ENCODE assay signal across 16 mouse cellular contexts in the genomic region with DNA sequence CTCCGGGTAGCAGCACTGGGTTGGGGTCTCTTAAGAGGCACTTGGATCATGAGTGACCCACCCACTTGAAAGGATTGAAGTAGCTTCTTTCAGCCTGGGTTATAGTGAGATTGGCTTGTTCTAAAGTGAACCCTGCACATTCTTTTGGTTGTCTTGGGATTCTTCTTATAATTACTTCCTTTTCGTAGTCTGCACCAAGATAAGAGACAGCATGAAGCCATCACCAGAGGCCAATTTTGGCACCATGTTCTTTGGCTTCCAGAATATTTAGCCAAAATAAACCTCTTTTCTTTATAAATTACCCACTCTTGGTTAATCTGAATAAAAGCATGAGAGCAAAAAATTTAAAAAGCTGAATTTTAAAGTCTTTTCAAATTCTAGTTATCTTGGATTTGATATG.
"Had no signal": no experiment of that assay in that cellular context is flagged by ENCODE, and none has a peak within 500 bp of the region (broad histone marks: within the 10 kb centered on the region; RNA-seq: fewer than 3 reads in every experiment).

No protein-coding gene starts in this region.

- H3K4me2 ChIP-seq: limb, embryonic 12.5 days; limb, embryonic 15.5 days; liver, embryonic 12.5 days; liver, embryonic 15.5 days; lung, embryonic 15.5 days; midbrain, embryonic 13.5 days; stomach, embryonic 15.5 days had no signal

- H3K27ac ChIP-seq: limb, embryonic 12.5 days; limb, embryonic 15.5 days; liver, embryonic 12.5 days; liver, embryonic 15.5 days; lung, embryonic 15.5 days; midbrain, embryonic 10.5 days; midbrain, embryonic 13.5 days; stomach, embryonic 15.5 days had no signal

- H3K9ac ChIP-seq: limb, embryonic 12.5 days; limb, embryonic 15.5 days; liver, embryonic 12.5 days; liver, embryonic 15.5 days; lung, embryonic 15.5 days; midbrain, embryonic 13.5 days; stomach, embryonic 15.5 days had no signal

- H3K4me1 ChIP-seq: liver, embryonic 15.5 days had no signal

- H3K9me3 ChIP-seq: limb, embryonic 12.5 days; limb, embryonic 15.5 days; liver, embryonic 12.5 days; liver, embryonic 15.5 days; lung, embryonic 15.5 days; megakaryocyte, embryonic 14.5 days; midbrain, embryonic 10.5 days; midbrain, embryonic 13.5 days; stomach, embryonic 15.5 days had no signal

- ATAC-seq: intestine, postnatal 0 days; liver, embryonic 12.5 days; midbrain, embryonic 13.5 days; midbrain, embryonic 16.5 days had no signal

- H3K27me3 ChIP-seq: limb, embryonic 12.5 days; limb, embryonic 15.5 days; liver, embryonic 12.5 days; liver, embryonic 15.5 days; lung, embryonic 15.5 days; megakaryocyte, embryonic 14.5 days; midbrain, embryonic 13.5 days; stomach, embryonic 15.5 days had no signal

- H3K36me3 ChIP-seq: limb, embryonic 12.5 days; limb, embryonic 15.5 days; liver, embryonic 12.5 days; liver, embryonic 15.5 days; lung, embryonic 15.5 days; midbrain, embryonic 10.5 days; midbrain, embryonic 13.5 days; stomach, embryonic 15.5 days had no signal

- DNase-seq: kidney, postnatal 25 days; left cerebral cortex, postnatal 4 days; lung, postnatal 10 days; lung, postnatal 36 days had no signal

- H3K4me3 ChIP-seq: limb, embryonic 12.5 days; limb, embryonic 15.5 days; liver, embryonic 12.5 days; liver, embryonic 15.5 days; lung, embryonic 15.5 days; midbrain, embryonic 10.5 days; midbrain, embryonic 13.5 days; myocyte; stomach, embryonic 15.5 days had no signal
